Mouse (Mus musculus) monocyte, adult 5-6 weeks (primary cell): ENCODE data around the gene Ypel1. TPM values are rescaled to one million over a fixed set of nuclear protein-coding genes. Genes with fewer than 3 reads are reported as not detected.

ENCODE experiments used
- ATAC-seq: fragments of 153-309, 156-312 bp; replicated peaks from 2 replicates; pipeline ENCODE4 v1.8.0; 2017; ENCODE audit warnings: mild to moderate bottlenecking; ENCODE audit not compliant: low TSS enrichment, insufficient number of reproducible peaks, severe bottlenecking, poor library complexity, low FRiP score
- total RNA-seq: library from RNA; stranded (forward); fragments of 200-1000, 200-491, 200-594 nt; gene quantifications from 3 replicates; pipeline ENCODE4 v1.2.3, GENCODE M21; 2017

The Ypel1 gene
- total RNA-seq, 1 experiment from 2014 or later: 1.1 TPM

GRCm38 (mm10) chr16:17132906-17133200, 63.4 kb downstream of the Ypel1 start:
- no peak for ATAC-seq

Other genes starting within 250 kb of the Ypel1 start
- 1.7 TPM in 1 of 3 replicates, not detected in the others for gene Spag6l, start 240.2 kb upstream of the Ypel1 start, total RNA-seq
- gene Igll1, start 205.7 kb upstream of the Ypel1 start, total RNA-seq: not detected in 3 replicates
- 56.2 to 96.3 TPM (median 60.3 TPM) in 3 replicates for gene Top3b, start 199.0 kb upstream of the Ypel1 start, total RNA-seq
- 0.68 TPM in 1 of 3 replicates, not detected in the others for gene Vpreb1, start 198.9 kb upstream of the Ypel1 start, total RNA-seq
- gene Ppm1f, start 173.2 kb upstream of the Ypel1 start, total RNA-seq: 4.3 to 10.6 TPM (median 6.3 TPM) in 3 replicates
- gene Mapk1, start 86.3 kb upstream of the Ypel1 start, total RNA-seq: 110 to 148 TPM (median 121 TPM) in 3 replicates
- 116 to 187 TPM (median 132 TPM) in 3 replicates for gene Ppil2, start 41.6 kb downstream of the Ypel1 start, total RNA-seq
- gene 2610318N02Rik, start 55.5 kb downstream of the Ypel1 start, total RNA-seq: 0.53 to 2.7 TPM (median 1.5 TPM) in 3 replicates
- gene Sdf2l1, start 62.7 kb downstream of the Ypel1 start, total RNA-seq: 39.0 to 54.2 TPM (median 52.4 TPM) in 3 replicates
- gene Ydjc, start 74.9 kb downstream of the Ypel1 start, total RNA-seq: 0.96 to 1.5 TPM (median 1.2 TPM) in 3 replicates
- gene Ccdc116, start 77.5 kb downstream of the Ypel1 start, total RNA-seq: 0.19 to 0.53 TPM in 2 of 3 replicates, not detected in the other
- gene Ube2l3, start 133.0 kb downstream of the Ypel1 start, total RNA-seq: 72.4 to 90.6 TPM (median 82.3 TPM) in 3 replicates
- gene Rimbp3, start 138.9 kb downstream of the Ypel1 start, total RNA-seq: 0.10 to 0.19 TPM in 2 of 3 replicates, not detected in the other
- 2.3 to 8.0 TPM (median 7.2 TPM) in 3 replicates for gene Hic2, start 163.9 kb downstream of the Ypel1 start, total RNA-seq
- 5.1 to 12.9 TPM (median 8.6 TPM) in 3 replicates for gene Tmem191c, start 206.4 kb downstream of the Ypel1 start, total RNA-seq